Mouse (Mus musculus) kidney, adult 2 months (tissue): ENCODE measurements at regions not wholly inside any gene's neighbourhood (a gene's known extent, or its start where the extent isn't known, plus 50 kb on each side); places are given as distances from the start of the nearest gene placed in this dataset.

ENCODE experiments used
- CTCF ChIP-seq: fragments of 200-500 bp; conservative IDR thresholded peaks from 2 replicates; pipeline ENCODE4 v1.5.1; 2011; ENCODE audit warnings: low read depth, mild to moderate bottlenecking, control low read depth, low read length, moderate library complexity, mixed read lengths; ENCODE audit not compliant: insufficient read depth, insufficient read length
- POLR2A ChIP-seq: fragments of 200-500 bp; IDR thresholded peaks from one replicate; pipeline ENCODE4 v1.6.1; 2011; ENCODE audit warnings: low read depth, low read length, control low read depth

DNA sequence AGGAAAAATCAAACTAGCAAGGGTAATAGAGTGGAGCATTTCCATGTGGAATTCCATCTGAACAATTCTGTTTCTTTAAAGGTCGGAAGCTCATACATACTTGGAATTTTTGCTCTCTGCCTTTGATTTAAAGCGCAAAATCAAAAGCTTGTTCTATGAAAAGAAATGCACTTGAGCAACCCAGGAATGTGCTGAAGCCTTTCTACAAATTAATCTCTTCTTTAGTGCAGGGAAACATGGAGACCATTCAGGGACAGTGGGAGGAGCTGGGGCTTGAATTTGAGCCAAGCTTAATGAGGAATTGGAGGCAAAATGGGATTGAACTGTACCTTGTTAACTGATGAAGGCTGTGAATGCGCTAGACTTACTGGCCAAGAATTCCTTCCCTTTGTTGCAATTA is 933.1 kb upstream of the Lcorl start:
- TF ChIP-seq CTCF, result no peak
- TF ChIP-seq POLR2A, result no peak
